Mouse (Mus musculus) ES-Bruce4 (cell line): ENCODE results near the gene Gpx5. TPM values are rescaled to one million over a fixed set of nuclear protein-coding genes. Genes with fewer than 3 reads are reported as not detected.
A peak's percentile ranks its signal among the peaks of the same experiment; 100 is the strongest.
"Not testable (repeated sequence)": the region's sequence is repeated elsewhere in the genome, so short reads cannot be mapped to it uniquely, and the experiment has no call there.

ENCODE experiments used
- H3K27ac ChIP-seq: 2 replicates; pipeline ENCODE4 v1.5.1; 2012; ENCODE audit warnings: low read length, inconsistent platforms; ENCODE audit not compliant: insufficient read depth
- H3K27me3 ChIP-seq: 2 replicates; pipeline ENCODE4 v1.6.1; 2012; ENCODE audit warnings: mild to moderate bottlenecking, low read length, inconsistent platforms; ENCODE audit not compliant: control insufficient read depth, poor library complexity, insufficient read depth, severe bottlenecking
- H3K36me3 ChIP-seq: 2 replicates; pipeline ENCODE4 v1.6.1; 2012; ENCODE audit warnings: inconsistent platforms, mild to moderate bottlenecking, low read length, moderate library complexity; ENCODE audit not compliant: control insufficient read depth, poor library complexity, insufficient read depth, severe bottlenecking
- H3K4me1 ChIP-seq: one replicate; pipeline ENCODE4 v1.8.1; 2011; ENCODE audit warnings: low read length; ENCODE audit not compliant: control insufficient read depth, insufficient read depth
- H3K4me3 ChIP-seq: 2 replicates; pipeline ENCODE4 v1.5.1; 2011; ENCODE audit warnings: low read depth, mild to moderate bottlenecking, low read length
- H3K9ac ChIP-seq: 2 replicates; pipeline ENCODE4 v1.6.1; 2012; ENCODE audit warnings: low read depth, mild to moderate bottlenecking, inconsistent platforms; ENCODE audit not compliant: poor library complexity, severe bottlenecking
- H3K9me3 ChIP-seq: replicated peaks from 2 replicates; pipeline ENCODE4 v1.6.1; 2012; ENCODE audit warnings: mild to moderate bottlenecking, low read length, inconsistent platforms; ENCODE audit not compliant: control insufficient read depth, poor library complexity, insufficient read depth, severe bottlenecking
- CTCF ChIP-seq: IDR thresholded peaks from one replicate; pipeline ENCODE4 v1.8.1; 2011; ENCODE audit warnings: low read depth, low read length
- EP300 ChIP-seq: IDR thresholded peaks from 2 replicates; pipeline ENCODE4 v1.6.1; 2011; ENCODE audit warnings: low read depth, low read length; ENCODE audit not compliant: insufficient read depth
- POLR2A ChIP-seq: IDR thresholded peaks from one replicate; pipeline ENCODE4 v1.8.1; 2011; ENCODE audit warnings: low read length; ENCODE audit not compliant: insufficient read depth
- polyA plus RNA-seq: library from polyadenylated mRNA; stranded (reverse); fragments of >200 nt; gene quantifications from 2 replicates; pipeline ENCODE4 v1.2.4, GENCODE M21; 2011; ENCODE audit warnings: low read depth; ENCODE audit not compliant: missing spikeins, insufficient read depth, insufficient read length

Gene Gpx5
- polyA plus RNA-seq, 1 experiment = not detected

- Histone ChIP-seq H3K27me3 (no peaks in the 10 kb centered on the region), H3K4me3 (peak overlapping the region; percentile 91), H3K27ac (no peak overlapping the region), H3K36me3 (no peaks in the 10 kb centered on the region), H3K4me1 (peaks cover 2% of the 10 kb centered on the region), H3K9me3 (no peaks in the 10 kb centered on the region), H3K9ac (peak overlapping the region; percentile 20)
- no peak for TF ChIP-seq POLR2A
- no peak for TF ChIP-seq EP300
- no peak for TF ChIP-seq CTCF
Observed at GRCm38 (mm10) chr13:21253569-21253968, 39.0 kb downstream of the Gpx5 start.

- Histone ChIP-seq H3K4me1 (peaks cover 2% of the 10 kb centered on the region), H3K27me3 (no peaks in the 10 kb centered on the region), H3K4me3 (peak overlapping the region; percentile 66), H3K27ac (no peak overlapping the region), H3K36me3 (no peaks in the 10 kb centered on the region), H3K9me3 (no peaks in the 10 kb centered on the region), H3K9ac (peak overlapping the region; percentile 20)
- TF ChIP-seq EP300 (no peak), POLR2A (no peak), CTCF (no peak)
Observed at GRCm38 (mm10) chr13:21253040-21253439, 39.5 kb downstream of the Gpx5 start.

GRCm38 (mm10) chr13:21250074-21250681, 42.4 kb downstream of the Gpx5 start:
- Histone ChIP-seq H3K4me1 (no peaks in the 10 kb centered on the region), H3K36me3 (no peaks in the 10 kb centered on the region), H3K27me3 (no peaks in the 10 kb centered on the region), H3K27ac (no peak overlapping the region), H3K9ac (peak overlapping the region; percentile 80), H3K9me3 (no peaks in the 10 kb centered on the region), H3K4me3 (peak overlapping the region; percentile 66)
- no peak for TF ChIP-seq CTCF
- TF ChIP-seq EP300 = no peak
- TF ChIP-seq POLR2A = no peak

GRCm38 (mm10) chr13:21249022-21249421, 43.5 kb downstream of the Gpx5 start:
- Histone ChIP-seq H3K9ac (peak overlapping the region; percentile 80), H3K4me1 (no peaks in the 10 kb centered on the region), H3K36me3 (no peaks in the 10 kb centered on the region), H3K27ac (no peak overlapping the region), H3K4me3 (peak overlapping the region; percentile 96), H3K9me3 (no peaks in the 10 kb centered on the region), H3K27me3 (no peaks in the 10 kb centered on the region)
- no peak for TF ChIP-seq CTCF
- no peak for TF ChIP-seq POLR2A
- TF ChIP-seq EP300 = no peak

GRCm38 (mm10) chr13:21246276-21246675, 46.3 kb downstream of the Gpx5 start:
- Histone ChIP-seq H3K9ac (no peak overlapping the region), H3K4me3 (no peak overlapping the region), H3K9me3 (no peaks in the 10 kb centered on the region), H3K27ac (no peak overlapping the region), H3K27me3 (0 out of 2 replicates have a peak, but pooled peaks cover 2% of the 10 kb centered on the region), H3K4me1 (no peaks in the 10 kb centered on the region), H3K36me3 (no peaks in the 10 kb centered on the region)
- no peak for TF ChIP-seq POLR2A
- TF ChIP-seq CTCF = no peak
- no peak for TF ChIP-seq EP300

- not testable (repeated sequence) for H3K9ac ChIP-seq, H3K4me3 ChIP-seq, H3K9me3 ChIP-seq, H3K36me3 ChIP-seq, H3K27me3 ChIP-seq, H3K27ac ChIP-seq, H3K4me1 ChIP-seq
Observed at GRCm38 (mm10) chr13:21244967-21245366, 47.6 kb downstream of the Gpx5 start.
